Mouse (Mus musculus) liver, adult 2 months (tissue): ENCODE data around the gene Prrx2.

ENCODE experiments used
- CTCF ChIP-seq: fragments of 200-500 bp; IDR thresholded peaks from 2 replicates; pipeline ENCODE4 v1.5.1; 2011; ENCODE audit warnings: low read depth, low read length, control low read depth
- POLR2A ChIP-seq: fragments of 200-500 bp; IDR thresholded peaks from 2 replicates; pipeline ENCODE4 v1.6.1; 2011; ENCODE audit warnings: low read length, control low read depth; ENCODE audit not compliant: insufficient read depth; ENCODE audit errors: extremely low read depth

- TF ChIP-seq CTCF (peak; percentile 76), POLR2A (no peak)
These were observed 94.8 kb downstream of the Prrx2 start, which contains the start of gene Ptges for GRCm38 (mm10) chr2:30929483-30930045.
